Mouse (Mus musculus) CH12.LX (cell line): ENCODE data around the gene Tmem174. TPM values are rescaled to one million over a fixed set of nuclear protein-coding genes. Genes with fewer than 3 reads are reported as not detected.

Source experiments
- DNase-seq: peaks from one replicate; pipeline ENCODE4 v3.0.0-alpha.2; 2013; ENCODE audit errors: extremely low read depth
- H3K27ac ChIP-seq: 2 replicates; pipeline ENCODE4 v1.5.1; 2012; ENCODE audit warnings: low read depth, mild to moderate bottlenecking, control low read depth, moderate library complexity; ENCODE audit not compliant: insufficient read depth
- H3K27me3 ChIP-seq: replicated peaks from 2 replicates; pipeline ENCODE3; 2012; ENCODE audit warnings: inconsistent platforms
- H3K36me3 ChIP-seq, 2 experiments: replicated peaks in 1 of 2; 2 replicates each; pipeline versions ENCODE3 to v1.6.1; 2012; ENCODE audit warnings: inconsistent platforms in 1 of 2, low read length in 1 of 2, mild to moderate bottlenecking in 1 of 2, mixed read lengths in 1 of 2, moderate library complexity in 1 of 2; ENCODE audit not compliant: control insufficient read depth in 1 of 2, insufficient read depth in 1 of 2
- H3K4me1 ChIP-seq, 2 experiments: 2 replicates each; pipeline ENCODE4 v1.6.1; 2012; ENCODE audit warnings: inconsistent platforms in 1 of 2, moderate library complexity in 1 of 2; ENCODE audit not compliant: insufficient read depth in 2 of 2, control insufficient read depth in 1 of 2
- H3K4me2 ChIP-seq: 2 replicates; pipeline ENCODE4 v1.6.1; 2012; ENCODE audit warnings: low read depth, mild to moderate bottlenecking, control low read depth; ENCODE audit not compliant: poor library complexity, insufficient read depth, severe bottlenecking
- H3K4me3 ChIP-seq, 3 experiments: fragments of 150-350 bp in 1 of 3; sonication (generic) in 1 of 3; replicated peaks in 1 of 3; 2 replicates each; pipeline versions ENCODE3 to v1.5.1; 2011 to 2012; ENCODE audit warnings: low read depth in 2 of 3, low read length in 2 of 3, mild to moderate bottlenecking in 2 of 3, moderate library complexity in 2 of 3, control low read depth in 1 of 3, improper control_type of control experiment in 1 of 3, inconsistent platforms in 1 of 3, mixed read lengths in 1 of 3; ENCODE audit not compliant: poor library complexity in 1 of 3
- H3K79me2 ChIP-seq: replicated peaks from 2 replicates; pipeline ENCODE4 v1.6.1; 2012; ENCODE audit warnings: mild to moderate bottlenecking, moderate library complexity; ENCODE audit not compliant: control insufficient read depth, poor library complexity, insufficient read depth, severe bottlenecking; ENCODE audit errors: extremely low read depth
- H3K9ac ChIP-seq: 2 replicates; pipeline ENCODE4 v1.6.1; 2012; ENCODE audit warnings: low read depth, mild to moderate bottlenecking, control low read depth, moderate library complexity; ENCODE audit not compliant: insufficient read depth
- H3K9me3 ChIP-seq: replicated peaks from 2 replicates; pipeline ENCODE3; 2012; ENCODE audit warnings: low read length, inconsistent platforms, mixed read lengths
- BHLHE40 ChIP-seq: IDR thresholded peaks from 2 replicates; pipeline ENCODE4 v1.6.1; 2011; ENCODE audit warnings: mild to moderate bottlenecking, low read depth, low read length, improper control_type of control experiment
- CHD2 ChIP-seq: IDR thresholded peaks from 2 replicates; pipeline ENCODE4 v1.6.1; 2011; ENCODE audit warnings: low read length, improper control_type of control experiment
- CTCF ChIP-seq, 2 experiments: IDR thresholded peaks in 1 of 2; conservative IDR thresholded peaks in 1 of 2; 2 replicates each; pipeline ENCODE4 v1.5.1; 2011 to 2012; ENCODE audit warnings: low read depth in 2 of 2, low read length in 2 of 2, improper control_type of control experiment in 1 of 2, inconsistent platforms in 1 of 2, mild to moderate bottlenecking in 1 of 2, moderate library complexity in 1 of 2
- E2F4 ChIP-seq: IDR thresholded peaks from 2 replicates; pipeline ENCODE4 v1.6.1; 2011; ENCODE audit warnings: low read depth, low read length, improper control_type of control experiment; ENCODE audit not compliant: insufficient replicate concordance
- EP300 ChIP-seq: IDR thresholded peaks from 2 replicates; pipeline ENCODE4 v1.6.1; 2011; ENCODE audit warnings: low read length, improper control_type of control experiment
- GABPA ChIP-seq: IDR thresholded peaks from 2 replicates; pipeline ENCODE4 v1.6.1; 2012; ENCODE audit warnings: low read depth, low read length, improper control_type of control experiment, inconsistent platforms; ENCODE audit not compliant: insufficient replicate concordance
- HCFC1 ChIP-seq: IDR thresholded peaks from 2 replicates; pipeline ENCODE4 v1.6.1; 2012; ENCODE audit warnings: low read depth, mild to moderate bottlenecking, inconsistent platforms, low read length, improper control_type of control experiment
- MEF2A ChIP-seq: IDR thresholded peaks from 2 replicates; pipeline ENCODE4 v1.6.1; 2014; ENCODE audit warnings: low read depth, mild to moderate bottlenecking, inconsistent platforms, low read length, improper control_type of control experiment, borderline replicate concordance
- MXI1 ChIP-seq: IDR thresholded peaks from 2 replicates; pipeline ENCODE4 v1.6.1; 2011; ENCODE audit warnings: mild to moderate bottlenecking, low read depth, low read length, improper control_type of control experiment
- PAX5 ChIP-seq: IDR thresholded peaks from 2 replicates; pipeline ENCODE4 v1.6.1; 2012; ENCODE audit warnings: low read length, inconsistent platforms, mixed read lengths
- SIN3A ChIP-seq: IDR thresholded peaks from 2 replicates; pipeline ENCODE4 v1.6.1; 2012; ENCODE audit warnings: low read length, improper control_type of control experiment, inconsistent platforms
- TBP ChIP-seq: conservative IDR thresholded peaks from 2 replicates; pipeline ENCODE4 v1.6.1; 2011; ENCODE audit warnings: low read depth, low read length, improper control_type of control experiment
- UBTF ChIP-seq: IDR thresholded peaks from 2 replicates; pipeline ENCODE4 v1.6.1; 2012; ENCODE audit warnings: low read depth, mild to moderate bottlenecking, inconsistent platforms, low read length, improper control_type of control experiment, moderate library complexity
- ZNF384 ChIP-seq: IDR thresholded peaks from 2 replicates; pipeline ENCODE4 v1.6.1; 2012; ENCODE audit warnings: low read depth, low read length, improper control_type of control experiment, inconsistent platforms
- dilution Hi-C: fragments of 300-500 bp; cut with MboI; formaldehyde crosslinking; loops from 2 replicates; pipeline ENCODE4 v1.14.3; 2020; ENCODE audit warnings: low sequenced_read_pairs; ENCODE audit not compliant: extremely low pct_unique_long_range_greater_than_20kb, extremely low pct_ligation_motif_present
- in situ Hi-C: fragments of 300-500 bp; cut with MboI; formaldehyde crosslinking; loops from 3 replicates; pipeline ENCODE4 v1.14.3; 2019; ENCODE audit warnings: low sequenced_read_pairs, low pct_ligation_motif_present, low pct_unique_long_range_greater_than_20kb, mixed read lengths
- polyA plus RNA-seq: library from polyadenylated mRNA; unstranded; fragments of >175 nt; gene quantifications from 2 replicates; pipeline ENCODE4 v1.2.1, GENCODE M21; 2012; ENCODE audit warnings: low read depth; ENCODE audit not compliant: insufficient read length
- total RNA-seq, 2 experiments: library from RNA; depleted of rRNA; stranded (reverse); fragments of 300-350 nt in 1 of 2; fragments of >200 nt in 1 of 2; gene quantifications; 2 replicates each; pipeline ENCODE4 v1.2.3; 2012 to 2014

The Tmem174 gene
- total RNA-seq (2012; rRNA removed) (not detected in 2 replicates), total RNA-seq (2014; rRNA removed) (not detected in 2 replicates), polyA plus RNA-seq (not detected in 2 replicates)

GRCm38 (mm10) chr13:98637145-98637544 lies at the start of gene Tmem174:
TSS of gene Tmem174 (minus strand) at chr13:98637410.
- Histone ChIP-seq H3K27ac (no peak within 1 kb of the TSS), H3K27me3 (no peaks in the 10 kb centered on the region), H3K79me2 (no peaks in the 10 kb centered on the region), H3K36me3 (no peaks in the 10 kb centered on the region), H3K4me2 (no peak within 1 kb of the TSS), H3K4me3 (no peak within 1 kb of the TSS), H3K9me3 (peaks cover 7% of the 10 kb centered on the region), H3K4me1 (no peaks in the 10 kb centered on the region), H3K9ac (no peak within 1 kb of the TSS)
- in situ Hi-C loops: no loop called here
- no peak for TF ChIP-seq HCFC1
- TF ChIP-seq BHLHE40: no peak
- TF ChIP-seq MXI1: no peak
- no peak for TF ChIP-seq MEF2A
- TF ChIP-seq TBP: no peak
- no peak for TF ChIP-seq ZNF384
- TF ChIP-seq E2F4: no peak
- no peak for TF ChIP-seq GABPA
- no peak for TF ChIP-seq SIN3A
- no peak for TF ChIP-seq CHD2
- no peak for TF ChIP-seq CTCF (conservative IDR thresholded peaks at IDR 0.05 in 1 of 2, IDR thresholded peaks at IDR 0.05 in 1 of 2; ENCODE audit: low read depth in 2 of 2, low read length in 2 of 2)
- no peak for TF ChIP-seq EP300
- TF ChIP-seq PAX5: no peak
- no peak for TF ChIP-seq UBTF
- dilution Hi-C loops: no loop called here
- no peak for DNase-seq

GRCm38 (mm10) chr13:98684144-98684900 lies 47.1 kb upstream of the Tmem174 start:
- no peak for DNase-seq
- H3K79me2 ChIP-seq: no peaks in the 10 kb centered on the region
- peaks cover 0 to 47% of the 10 kb centered on the region in 2 experiments; a peak in 2 of 4 replicates for H3K4me1 ChIP-seq
- H3K4me2 ChIP-seq: no peak overlapping the region
- dilution Hi-C loops: no loop called here
- no peaks in the 10 kb centered on the region for H3K9me3 ChIP-seq
- H3K36me3 ChIP-seq: no peaks in the 10 kb centered on the region
- no peak for TF ChIP-seq E2F4
- peak; percentile 36; the same call in 1 of the 2 replicates for TF ChIP-seq BHLHE40
- TF ChIP-seq, all 38 proteins: peak for 1
- Histone ChIP-seq H3K27ac (no peak overlapping the region), H3K4me3 (no peak overlapping the region), H3K27me3 (no peaks in the 10 kb centered on the region), H3K9ac (no peak overlapping the region)
- in situ Hi-C loops: no loop called here
